Mouse (Mus musculus) B cell, adult 62 days (primary cell): Measurements from ENCODE around the gene Parl. TPM values are rescaled to one million over a fixed set of nuclear protein-coding genes. Genes with fewer than 3 reads are reported as not detected.

Experiments used
- total RNA-seq: library from RNA; stranded (reverse); gene quantifications from 4 replicates; pipeline ENCODE4 v1.2.4, GENCODE M21; 2023

Gene Parl
- 50.6 to 73.2 TPM (median 61.4 TPM) in 4 replicates for total RNA-seq

DNA sequence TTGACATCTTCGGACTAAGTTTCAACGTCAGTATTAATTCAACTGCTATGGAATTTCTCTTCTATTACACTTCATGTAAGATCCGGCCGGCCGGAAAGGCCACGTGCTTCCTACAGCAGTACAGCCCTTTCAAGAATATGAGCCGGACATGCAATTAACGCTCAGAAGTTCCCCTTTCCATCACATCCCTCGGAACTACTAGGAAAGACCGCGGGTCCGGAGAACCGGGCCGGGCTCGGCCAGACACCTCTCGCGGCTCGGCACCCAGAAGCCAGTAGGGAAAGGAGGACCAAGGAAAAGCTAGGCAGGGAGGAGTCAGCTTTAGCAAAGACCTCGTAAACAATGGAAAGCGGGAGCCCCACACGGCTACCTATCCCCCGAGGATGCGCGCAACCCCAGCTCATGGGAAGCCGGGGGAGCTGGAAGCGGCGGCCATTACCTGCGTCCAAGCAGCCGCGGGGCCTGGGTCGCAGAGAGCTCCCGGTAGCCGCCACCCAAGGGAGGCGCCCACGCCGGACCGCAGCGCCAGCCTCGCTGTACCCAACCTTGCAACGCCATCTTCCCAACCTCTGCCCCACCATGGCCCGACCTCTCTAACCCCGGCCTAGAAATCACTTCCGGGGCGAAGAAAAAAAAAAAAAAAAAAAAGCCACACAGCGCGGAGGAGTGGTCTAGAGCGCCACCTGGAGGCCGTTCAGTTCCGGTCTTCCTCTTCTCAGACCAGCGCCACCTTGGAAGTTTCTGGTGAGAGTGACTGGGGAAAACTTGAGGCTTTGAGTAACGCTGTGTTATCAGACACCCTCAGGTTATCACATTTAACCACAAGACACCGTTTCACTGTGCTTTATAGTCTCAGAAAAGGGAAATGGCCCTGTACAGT lies at the start of gene Parl:
TSS of gene Parl (minus strand) at position 618 of the 880 bp plus-strand sequence.

DNA sequence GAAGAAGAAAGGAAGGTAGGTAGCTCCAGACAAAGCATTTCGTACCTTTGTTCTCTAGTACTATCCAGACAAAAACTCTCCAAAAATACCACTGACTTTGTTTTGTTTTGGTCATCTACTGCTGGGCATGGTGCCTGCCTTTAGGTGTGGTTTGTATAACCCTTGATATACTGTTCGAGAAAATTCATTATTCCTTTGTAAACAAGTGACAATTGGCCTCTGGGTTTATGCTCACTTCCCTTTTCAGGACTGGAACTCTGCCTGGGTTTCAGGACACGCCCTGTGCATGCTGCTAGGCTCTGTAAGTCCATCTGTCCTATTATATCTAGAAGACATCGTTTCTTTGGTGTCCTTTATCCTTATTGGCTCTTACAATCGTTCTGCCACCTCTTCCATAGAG lies 23.1 kb upstream of the Parl start, which contains the start of gene Cyp2ab1:
TSS of gene Cyp2ab1 (minus strand) at position 119 of the 400 bp plus-strand sequence.

DNA sequence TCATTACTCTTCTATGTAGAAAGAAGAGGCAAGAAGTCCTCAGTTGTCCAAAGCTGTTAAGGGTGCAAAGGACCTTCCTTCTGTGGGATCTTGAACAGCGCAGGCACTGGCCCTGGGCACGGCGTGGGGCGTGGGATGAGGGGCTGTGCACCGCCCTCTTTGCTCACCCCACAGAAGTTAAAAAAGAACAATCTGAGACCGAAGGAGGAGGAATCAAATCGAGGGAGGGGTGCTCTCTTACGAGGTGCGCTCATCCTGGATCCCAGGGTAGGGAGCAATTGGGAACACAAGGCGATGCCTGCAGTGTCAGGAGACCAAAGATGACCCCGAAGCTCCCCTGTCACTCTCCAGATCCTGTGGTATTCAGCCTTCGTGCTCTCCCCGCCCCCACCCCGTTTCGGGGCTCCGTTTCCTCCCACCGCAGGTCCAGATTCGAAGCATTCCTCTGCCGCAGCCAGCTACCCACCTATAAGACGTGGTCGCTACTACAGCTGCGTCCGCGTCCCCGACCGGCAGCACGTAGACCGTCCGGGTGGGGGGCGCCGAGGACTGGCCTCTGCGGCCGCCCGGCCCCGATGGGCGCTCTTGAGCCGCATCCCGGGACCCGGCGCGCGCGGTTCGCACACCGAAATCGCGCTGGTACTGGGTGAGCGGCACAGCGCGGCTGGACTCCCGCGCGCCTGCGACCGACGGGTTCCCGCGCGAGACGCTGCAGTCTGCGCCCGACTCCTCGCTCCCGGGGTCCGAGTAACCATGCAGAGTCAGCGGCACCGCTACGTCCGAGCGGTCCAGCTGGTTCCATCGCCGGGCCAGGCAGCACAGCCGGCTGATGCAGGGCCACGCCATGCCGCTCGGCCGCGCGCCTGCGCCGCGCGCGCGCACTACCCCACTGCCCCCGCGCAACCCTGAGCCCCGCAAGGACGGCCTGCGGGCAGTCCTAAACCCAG lies 61.4 kb downstream of the Parl start, which contains the start of gene Map6d1:
TSS of gene Map6d1 (minus strand) at position 891 of the 947 bp plus-strand sequence.

Other genes starting within 250 kb of the Parl start
- gene Klhl24, start 204.8 kb downstream of the Parl start, total RNA-seq = 303 to 339 TPM (median 310 TPM) in 4 replicates
- gene Yeats2, start 161.3 kb downstream of the Parl start, total RNA-seq = 53.1 to 64.4 TPM (median 58.2 TPM) in 4 replicates
- gene Map6d1, start 61.0 kb downstream of the Parl start, total RNA-seq = not detected in 4 replicates
- not detected in 4 replicates for gene Cyp2ab1, start 23.0 kb upstream of the Parl start, total RNA-seq
- 23.8 to 28.1 TPM (median 25.8 TPM) in 4 replicates for gene Abcc5, start 124.0 kb upstream of the Parl start, total RNA-seq
- 42.8 to 52.1 TPM (median 47.2 TPM) in 4 replicates for gene Eif2b5, start 196.4 kb upstream of the Parl start, total RNA-seq
- gene Dvl3, start 214.6 kb upstream of the Parl start, total RNA-seq = 41.5 to 43.6 TPM (median 42.6 TPM) in 4 replicates
- gene Ap2m1, start 233.1 kb upstream of the Parl start, total RNA-seq = 160 to 184 TPM (median 175 TPM) in 4 replicates
- 90.6 to 104 TPM (median 98.3 TPM) in 4 replicates for gene Abcf3, start 246.2 kb upstream of the Parl start, total RNA-seq